Mouse (Mus musculus) midbrain, embryonic 13.5 days (tissue): ENCODE measurements around the gene Fmnl1. TPM values are rescaled to one million over a fixed set of nuclear protein-coding genes. Genes with fewer than 3 reads are reported as not detected.

Experiments used
- ATAC-seq: fragments of 200-750 bp; cut with Nextera tagmentation; 2 replicates; pipeline ENCODE4 v1.8.0; 2017; ENCODE audit warnings: mild to moderate bottlenecking, moderate TSS enrichment, moderate library complexity
- H3K27ac ChIP-seq: fragments of 300-500 bp; sonication (generic); 2 replicates; pipeline ENCODE4 v1.5.1; 2015; ENCODE audit warnings: inconsistent platforms, mild to moderate bottlenecking, moderate library complexity
- H3K27me3 ChIP-seq: fragments of 300-500 bp; sonication (generic); 2 replicates; pipeline ENCODE4 v1.6.1; 2015; ENCODE audit warnings: mild to moderate bottlenecking, inconsistent platforms
- H3K36me3 ChIP-seq: fragments of 300-500 bp; sonication (generic); 2 replicates; pipeline ENCODE4 v1.6.1; 2015; ENCODE audit warnings: mild to moderate bottlenecking, inconsistent platforms
- H3K4me1 ChIP-seq: fragments of 300-500 bp; sonication (generic); replicated peaks from 2 replicates; pipeline ENCODE4 v1.6.1; 2015; ENCODE audit warnings: inconsistent platforms
- H3K4me2 ChIP-seq: fragments of 300-500 bp; sonication (generic); replicated peaks from 2 replicates; pipeline ENCODE4 v1.6.1; 2015; ENCODE audit warnings: moderate library complexity, mild to moderate bottlenecking, inconsistent platforms
- H3K4me3 ChIP-seq: fragments of 300-500 bp; sonication (generic); replicated peaks from 2 replicates; pipeline ENCODE4 v1.5.1; 2015; ENCODE audit warnings: mild to moderate bottlenecking, inconsistent platforms
- H3K9ac ChIP-seq: fragments of 300-500 bp; sonication (generic); replicated peaks from 2 replicates; pipeline ENCODE4 v1.6.1; 2015; ENCODE audit warnings: mild to moderate bottlenecking, inconsistent platforms
- H3K9me3 ChIP-seq: fragments of 300-500 bp; sonication (generic); 2 replicates; pipeline ENCODE4 v1.6.1; 2016; ENCODE audit warnings: mild to moderate bottlenecking, inconsistent platforms
- WGBS: fragments of 180-500 bp; shearing (Covaris S2); methylation state at CpG from one replicate; pipeline ENCODE4 v1.1.7; 2015; 5-methylcytosine and 5-hydroxymethylcytosine counted together
- polyA plus RNA-seq: library from polyadenylated mRNA; unstranded; fragments of >200 nt; fragmentation: Nextera tagmentation; extraction: Ambion mirVana; gene quantifications from 2 replicates; pipeline ENCODE4 v1.2.1, GENCODE M21; 2015

The Fmnl1 gene
- polyA plus RNA-seq, 1 experiment from 2014 or later, result 3.7 TPM

GRCm38 (mm10) chr11:103142441-103143182 is 28.3 kb upstream of the Fmnl1 start:
- peak overlapping the region; percentile 27 for H3K4me3 ChIP-seq
- WGBS, result 33% methylated on average over 8 of the region's 8 CpGs
- peak; percentile 86 for ATAC-seq

GRCm38 (mm10) chr11:103144309-103145285 is 26.3 kb upstream of the Fmnl1 start:
- Histone ChIP-seq H3K4me1 (peaks cover 24% of the 10 kb centered on the region), H3K4me3 (no peak overlapping the region), H3K9ac (no peak overlapping the region), H3K36me3 (peaks cover 6% of the 10 kb centered on the region; the same call in 1 of the 2 replicates), H3K27ac (no peak overlapping the region), H3K4me2 (no peak overlapping the region), H3K9me3 (no peaks in the 10 kb centered on the region), H3K27me3 (no peaks in the 10 kb centered on the region)
- ATAC-seq, result no peak
- WGBS, result 48% methylated on average over 12 of the region's 12 CpGs

More at GRCm38 (mm10) chr11:103142441-103143182, 28.3 kb upstream of the Fmnl1 start:
- H3K4me1 ChIP-seq, result peaks cover 24% of the 10 kb centered on the region
- peak overlapping the region; percentile 80 for H3K27ac ChIP-seq
- peak overlapping the region; percentile 49 for H3K4me2 ChIP-seq
- peaks cover 21% of the 10 kb centered on the region for H3K36me3 ChIP-seq
- no peaks in the 10 kb centered on the region for H3K27me3 ChIP-seq
- peak overlapping the region; percentile 61 for H3K9ac ChIP-seq
- H3K9me3 ChIP-seq, result no peaks in the 10 kb centered on the region

GRCm38 (mm10) chr11:103146386-103146785 is 24.5 kb upstream of the Fmnl1 start:
- Histone ChIP-seq H3K4me3 (no peak overlapping the region), H3K9ac (no peak overlapping the region), H3K4me1 (peaks cover 24% of the 10 kb centered on the region), H3K27me3 (no peaks in the 10 kb centered on the region), H3K4me2 (no peak overlapping the region), H3K27ac (no peak overlapping the region), H3K9me3 (no peaks in the 10 kb centered on the region), H3K36me3 (no peaks in the 10 kb centered on the region)
- no peak for ATAC-seq
- WGBS, result 88% methylated on average over 4 of the region's 4 CpGs

- H3K36me3 ChIP-seq, result no peaks in the 10 kb centered on the region
- H3K27me3 ChIP-seq, result no peaks in the 10 kb centered on the region
- no peak overlapping the region for H3K4me3 ChIP-seq
- H3K4me1 ChIP-seq, result peaks cover 11% of the 10 kb centered on the region
- no peak overlapping the region for H3K27ac ChIP-seq
- ATAC-seq, result no peak
- 71% methylated on average over 4 of the region's 4 CpGs for WGBS
- no peaks in the 10 kb centered on the region for H3K9me3 ChIP-seq
- H3K4me2 ChIP-seq, result no peak overlapping the region
- H3K9ac ChIP-seq, result no peak overlapping the region
Observed at GRCm38 (mm10) chr11:103147766-103148165, 23.1 kb upstream of the Fmnl1 start.

GRCm38 (mm10) chr11:103149771-103150170 is 21.1 kb upstream of the Fmnl1 start:
- no peak overlapping the region for H3K27ac ChIP-seq
- H3K4me2 ChIP-seq, result no peak overlapping the region
- no peaks in the 10 kb centered on the region for H3K27me3 ChIP-seq
- H3K36me3 ChIP-seq, result no peaks in the 10 kb centered on the region
- 0 out of 2 replicates have a peak, but pooled peaks cover 3% of the 10 kb centered on the region for H3K4me1 ChIP-seq
- H3K9me3 ChIP-seq, result no peaks in the 10 kb centered on the region
- no peak overlapping the region for H3K9ac ChIP-seq
- 91% methylated on average over 4 of the region's 4 CpGs for WGBS
- H3K4me3 ChIP-seq, result no peak overlapping the region
- no peak for ATAC-seq

GRCm38 (mm10) chr11:103158621-103159478 is 12.1 kb upstream of the Fmnl1 start:
- Histone ChIP-seq H3K9ac (0 out of 2 replicates have a peak overlapping the region, but pooled peaks have one; percentile 28), H3K27ac (no peak overlapping the region)
- WGBS, result 1% methylated on average over 25 of the region's 25 CpGs

GRCm38 (mm10) chr11:103160738-103161137 is 10.2 kb upstream of the Fmnl1 start:
- no peak overlapping the region for H3K9ac ChIP-seq
- H3K4me2 ChIP-seq, result no peak overlapping the region
- WGBS, result 93% methylated on average over 11 of the region's 11 CpGs
- H3K27me3 ChIP-seq, result no peaks in the 10 kb centered on the region; the same call in 1 of the 2 replicates
- no peaks in the 10 kb centered on the region for H3K36me3 ChIP-seq
- no peak overlapping the region for H3K4me3 ChIP-seq
- H3K9me3 ChIP-seq, result no peaks in the 10 kb centered on the region
- peaks cover 6% of the 10 kb centered on the region; the same call in 1 of the 2 replicates for H3K4me1 ChIP-seq
- no peak for ATAC-seq
- no peak overlapping the region for H3K27ac ChIP-seq

More at GRCm38 (mm10) chr11:103158621-103159478, 12.1 kb upstream of the Fmnl1 start:
- Histone ChIP-seq H3K36me3 (no peaks in the 10 kb centered on the region), H3K4me1 (peaks cover 6% of the 10 kb centered on the region; the same call in 1 of the 2 replicates), H3K27me3 (no peaks in the 10 kb centered on the region), H3K4me3 (peak overlapping the region; percentile 19), H3K9me3 (no peaks in the 10 kb centered on the region), H3K4me2 (peak overlapping the region; percentile 46)
- ATAC-seq, result peak; percentile 97

- Histone ChIP-seq H3K36me3 (no peaks in the 10 kb centered on the region), H3K9ac (no peak overlapping the region), H3K27me3 (peaks cover 3% of the 10 kb centered on the region), H3K9me3 (no peaks in the 10 kb centered on the region), H3K27ac (no peak overlapping the region), H3K4me3 (no peak overlapping the region), H3K4me1 (peaks cover 6% of the 10 kb centered on the region; the same call in 1 of the 2 replicates), H3K4me2 (no peak overlapping the region)
- 87% methylated on average over 7 of the region's 7 CpGs for WGBS
- no peak for ATAC-seq
Observed at GRCm38 (mm10) chr11:103161449-103161848, 9.5 kb upstream of the Fmnl1 start.

- peaks cover 6% of the 10 kb centered on the region; the same call in 1 of the 2 replicates for H3K4me1 ChIP-seq
- H3K4me3 ChIP-seq, result no peak overlapping the region
- H3K4me2 ChIP-seq, result no peak overlapping the region
- no peaks in the 10 kb centered on the region for H3K9me3 ChIP-seq
- ATAC-seq, result no peak
- no peak overlapping the region for H3K9ac ChIP-seq
- H3K36me3 ChIP-seq, result no peaks in the 10 kb centered on the region
- H3K27me3 ChIP-seq, result peaks cover 3% of the 10 kb centered on the region
- WGBS, result 88% methylated on average over 5 of the region's 5 CpGs
- H3K27ac ChIP-seq, result no peak overlapping the region
Observed at GRCm38 (mm10) chr11:103162132-103162531, 8.8 kb upstream of the Fmnl1 start.

- ATAC-seq, result no peak
- Histone ChIP-seq H3K27ac (no peak overlapping the region), H3K9me3 (no peaks in the 10 kb centered on the region), H3K4me3 (no peak overlapping the region), H3K36me3 (no peaks in the 10 kb centered on the region), H3K27me3 (peaks cover 8% of the 10 kb centered on the region), H3K4me2 (no peak overlapping the region), H3K9ac (no peak overlapping the region), H3K4me1 (no peaks in the 10 kb centered on the region)
- 35% methylated on average over 10 of the region's 10 CpGs for WGBS
Observed at GRCm38 (mm10) chr11:103164391-103164790, 6.5 kb upstream of the Fmnl1 start.

- Histone ChIP-seq H3K4me3 (no peak overlapping the region), H3K4me2 (no peak overlapping the region), H3K36me3 (no peaks in the 10 kb centered on the region), H3K27ac (no peak overlapping the region), H3K27me3 (peaks cover 50% of the 10 kb centered on the region), H3K9me3 (no peaks in the 10 kb centered on the region), H3K4me1 (peaks cover 25% of the 10 kb centered on the region), H3K9ac (no peak overlapping the region)
- WGBS, result 30% methylated on average over 9 of the region's 9 CpGs
- ATAC-seq, result no peak
Observed at GRCm38 (mm10) chr11:103168690-103169390, 2.1 kb upstream of the Fmnl1 start.
